Mouse (Mus musculus) G1E (cell line): ENCODE results near the gene Tmeff2. TPM values are rescaled to one million over a fixed set of nuclear protein-coding genes. Genes with fewer than 3 reads are reported as not detected.

Experiments used
- ATAC-seq: 2 replicates; pipeline ENCODE4 v1.8.0; 2016; ENCODE audit warnings: mild to moderate bottlenecking; ENCODE audit not compliant: insufficient number of reproducible peaks, poor library complexity, low FRiP score, severe bottlenecking; ENCODE audit errors: extremely low read depth
- DNase-seq: peaks from one replicate; pipeline ENCODE4 v3.0.0; 2012; ENCODE audit warnings: low spot score
- H3K27me3 ChIP-seq: 2 replicates; pipeline ENCODE4 v1.6.1; 2012; ENCODE audit warnings: mild to moderate bottlenecking, low read length, inconsistent platforms; ENCODE audit not compliant: insufficient read depth
- H3K36me3 ChIP-seq: replicated peaks from 2 replicates; pipeline ENCODE3; 2012; ENCODE audit warnings: mild to moderate bottlenecking, inconsistent platforms
- H3K4me1 ChIP-seq: 2 replicates; pipeline ENCODE4 v1.6.1; 2012; ENCODE audit warnings: low read depth, low read length, inconsistent platforms, mixed read lengths; ENCODE audit not compliant: insufficient read depth
- H3K4me3 ChIP-seq: 2 replicates; pipeline ENCODE4 v1.5.1; 2012; ENCODE audit warnings: low read depth, mild to moderate bottlenecking, inconsistent platforms, low read length, moderate library complexity, mixed read lengths
- H3K9me3 ChIP-seq: replicated peaks from 2 replicates; pipeline ENCODE4 v1.6.1; 2012; ENCODE audit warnings: inconsistent platforms
- CTCF ChIP-seq: IDR thresholded peaks from 2 replicates; pipeline ENCODE4 v1.5.1; 2012; ENCODE audit warnings: low read depth, low read length, inconsistent platforms, mixed read lengths
- GATA1 ChIP-seq: IDR thresholded peaks from 2 replicates; pipeline ENCODE4 v1.6.1; 2012; ENCODE audit warnings: borderline replicate concordance, low read length, inconsistent platforms, mixed read lengths
- GATA2 ChIP-seq: IDR thresholded peaks from 2 replicates; pipeline ENCODE4 v1.6.1; 2012; ENCODE audit warnings: low read depth, low read length, inconsistent platforms, borderline replicate concordance
- POLR2AphosphoS5 ChIP-seq: IDR thresholded peaks from 2 replicates; pipeline ENCODE4 v1.6.1; 2012; ENCODE audit warnings: low read depth, low read length, inconsistent platforms; ENCODE audit not compliant: insufficient replicate concordance
- TAL1 ChIP-seq: conservative IDR thresholded peaks from 2 replicates; pipeline ENCODE4 v1.6.1; 2012; ENCODE audit warnings: low read depth, low read length, inconsistent platforms, mixed read lengths
- polyA plus RNA-seq: library from polyadenylated mRNA; stranded (reverse); fragments of >175 nt; gene quantifications from 2 replicates; pipeline ENCODE4 v1.2.3, GENCODE M21; 2012
- total RNA-seq, 2 experiments: library from RNA; stranded (forward) in 1 of 2; stranded (reverse) in 1 of 2; fragments of 200-1000 nt in 1 of 2; fragments of >200 nt in 1 of 2; fragmentation: Nextera tagmentation in 1 of 2; gene quantifications; 2 replicates each; pipeline ENCODE4 v1.2.3; 2014 to 2017

Tmeff2 gene
- total and polyA plus RNA-seq, 3 experiments: 0.49 TPM; not detected in 2

GRCm38 (mm10) chr1:51094713-51095112 lies 194.3 kb downstream of the Tmeff2 start:
- no peak for ATAC-seq
- no peaks in the 10 kb centered on the region for H3K27me3 ChIP-seq
- no peak overlapping the region for H3K4me3 ChIP-seq
- DNase-seq: no peak
- no peaks in the 10 kb centered on the region for H3K36me3 ChIP-seq
- no peaks in the 10 kb centered on the region for H3K4me1 ChIP-seq
- H3K9me3 ChIP-seq: no peaks in the 10 kb centered on the region
- no peak for TF ChIP-seq CTCF
- no peak for TF ChIP-seq GATA1
- no peak for TF ChIP-seq GATA2
- no peak for TF ChIP-seq POLR2AphosphoS5
- TF ChIP-seq TAL1: no peak

GRCm38 (mm10) chr1:51096848-51097598 lies 196.6 kb downstream of the Tmeff2 start:
- Histone ChIP-seq H3K9me3 (no peaks in the 10 kb centered on the region), H3K36me3 (no peaks in the 10 kb centered on the region), H3K4me1 (no peaks in the 10 kb centered on the region), H3K4me3 (no peak overlapping the region), H3K27me3 (no peaks in the 10 kb centered on the region)
- TF ChIP-seq TAL1 (no peak), GATA1 (no peak), CTCF (no peak), POLR2AphosphoS5 (no peak), GATA2 (no peak)
- no peak for DNase-seq
- ATAC-seq: no peak

GRCm38 (mm10) chr1:51101034-51101590 lies 200.7 kb downstream of the Tmeff2 start:
- no peaks in the 10 kb centered on the region for H3K36me3 ChIP-seq
- no peaks in the 10 kb centered on the region for H3K4me1 ChIP-seq
- H3K9me3 ChIP-seq: no peaks in the 10 kb centered on the region
- TF ChIP-seq GATA1: no peak
- TF ChIP-seq POLR2AphosphoS5: no peak
- no peak for TF ChIP-seq CTCF
- TF ChIP-seq GATA2: no peak
- no peak for TF ChIP-seq TAL1
- no peak overlapping the region for H3K4me3 ChIP-seq
- H3K27me3 ChIP-seq: no peaks in the 10 kb centered on the region
- DNase-seq (no peak), ATAC-seq (no peak)

- Histone ChIP-seq H3K36me3 (no peaks in the 10 kb centered on the region), H3K9me3 (no peaks in the 10 kb centered on the region), H3K27me3 (no peaks in the 10 kb centered on the region), H3K4me3 (no peak overlapping the region), H3K4me1 (no peaks in the 10 kb centered on the region)
- no peak for TF ChIP-seq POLR2AphosphoS5
- no peak for TF ChIP-seq GATA1
- no peak for TF ChIP-seq TAL1
- no peak for TF ChIP-seq CTCF
- TF ChIP-seq GATA2: no peak
- ATAC-seq: no peak
- DNase-seq: no peak
Measured at GRCm38 (mm10) chr1:51104698-51105097, 204.3 kb downstream of the Tmeff2 start.

- no peak overlapping the region for H3K4me3 ChIP-seq
- no peaks in the 10 kb centered on the region for H3K36me3 ChIP-seq
- no peaks in the 10 kb centered on the region for H3K4me1 ChIP-seq
- DNase-seq: no peak
- TF ChIP-seq GATA2: no peak
- no peak for TF ChIP-seq CTCF
- no peak for TF ChIP-seq GATA1
- no peak for TF ChIP-seq TAL1
- TF ChIP-seq POLR2AphosphoS5: no peak
- H3K27me3 ChIP-seq: no peaks in the 10 kb centered on the region
- no peaks in the 10 kb centered on the region for H3K9me3 ChIP-seq
- no peak for ATAC-seq
Measured at GRCm38 (mm10) chr1:51106401-51106920, 206.0 kb downstream of the Tmeff2 start.

GRCm38 (mm10) chr1:51107299-51107698 lies 206.9 kb downstream of the Tmeff2 start:
- Histone ChIP-seq H3K27me3 (no peaks in the 10 kb centered on the region), H3K9me3 (no peaks in the 10 kb centered on the region), H3K36me3 (no peaks in the 10 kb centered on the region), H3K4me1 (no peaks in the 10 kb centered on the region), H3K4me3 (no peak overlapping the region)
- no peak for ATAC-seq
- TF ChIP-seq GATA2 (no peak), POLR2AphosphoS5 (no peak), CTCF (no peak), TAL1 (no peak), GATA1 (no peak)
- no peak for DNase-seq
